Mouse (Mus musculus): ENCODE results near the gene Ssb.
"Not testable (repeated sequence)": the region's sequence is repeated elsewhere in the genome, so short reads cannot be mapped to it uniquely, and the experiment has no call there.

Gene Ssb

GRCm38 (mm10) chr2:69883990-69884391, 22.6 kb downstream of the Ssb start:
- no peak for DNase-seq

GRCm38 (mm10) chr2:69884581-69884980, 23.2 kb downstream of the Ssb start:
- DNase-seq, result no peak

- no peak for DNase-seq
Measured at GRCm38 (mm10) chr2:69885050-69885449, 23.7 kb downstream of the Ssb start.

GRCm38 (mm10) chr2:69885451-69886305, 24.3 kb downstream of the Ssb start, which contains the start of gene Mettl5:
Gene Mettl5, minus strand, starts transcription at chr2:69885615.
- DNase-seq, result peak; percentile 93

GRCm38 (mm10) chr2:69888957-69889356, 27.6 kb downstream of the Ssb start:
- DNase-seq, result no peak

- no peak for DNase-seq
Measured at GRCm38 (mm10) chr2:69890843-69891242, 29.5 kb downstream of the Ssb start.

GRCm38 (mm10) chr2:69893145-69893544, 31.8 kb downstream of the Ssb start:
- no peak for DNase-seq

GRCm38 (mm10) chr2:69893891-69894290, 32.5 kb downstream of the Ssb start:
- DNase-seq, result no peak

- DNase-seq, result no peak
Measured at GRCm38 (mm10) chr2:69895502-69896223, 34.3 kb downstream of the Ssb start.

- DNase-seq, result no peak
Measured at GRCm38 (mm10) chr2:69896224-69896581, 34.8 kb downstream of the Ssb start.

- DNase-seq, result peak; percentile 98
Measured at GRCm38 (mm10) chr2:69897039-69897617, 35.8 kb downstream of the Ssb start, which contains the start of gene Ubr3. Gene Ubr3, plus strand, starts transcription at chr2:69897246.

- DNase-seq, result peak; percentile 40
Measured at GRCm38 (mm10) chr2:69897618-69898575, 36.5 kb downstream of the Ssb start.

GRCm38 (mm10) chr2:69903541-69903940, 42.2 kb downstream of the Ssb start:
- no peak for DNase-seq

- DNase-seq, result not testable (repeated sequence)
Measured at GRCm38 (mm10) chr2:69907394-69907793, 46.0 kb downstream of the Ssb start.

GRCm38 (mm10) chr2:69912801-69913200, 51.4 kb downstream of the Ssb start:
- DNase-seq, result no peak

GRCm38 (mm10) chr2:69917301-69917700, 55.9 kb downstream of the Ssb start:
- no peak for DNase-seq

Measured in right cerebral cortex, postnatal 14 days (tissue).